Mouse (Mus musculus): Measurements from ENCODE around the gene Lepr.

DNA sequence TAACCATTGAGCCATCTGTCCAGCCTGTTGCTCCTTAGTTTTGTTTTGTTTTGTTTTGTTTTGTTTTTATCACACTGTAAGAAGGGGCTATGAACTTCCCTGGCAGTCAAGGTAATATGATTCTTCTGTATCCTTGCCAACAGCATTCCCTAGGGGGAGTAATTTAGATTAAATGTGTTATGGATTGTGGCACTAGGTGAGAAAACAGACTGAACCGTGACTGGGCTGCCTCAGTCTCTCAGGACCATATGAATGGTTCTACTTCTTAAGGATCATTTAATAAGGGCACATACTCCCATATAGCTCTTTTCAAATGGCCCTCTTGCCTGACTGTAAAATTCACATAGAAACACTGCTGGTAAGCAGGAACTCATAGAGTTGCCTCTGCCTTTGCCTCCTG is 4.6 kb upstream of the Lepr start:
- TF ChIP-seq CTCF (IDR thresholded peaks at IDR 0.05; ENCODE audit: low read depth, low read length) = no peak
- TF ChIP-seq POLR2A (IDR thresholded peaks at IDR 0.05; ENCODE audit: insufficient read depth, low read length) = no peak
